In genomic region chr13:106894284-106894683, GRCm38 (mm10) we compare ENCODE assay signal across 10 mouse cellular contexts. TPM values are rescaled to one million over a fixed set of nuclear protein-coding genes. Genes with fewer than 3 reads are reported as not detected.
DNase-seq lines count a peak whose midpoint lies in the region; ATAC-seq and TF ChIP-seq lines count a peak whose summit lies in the region.
"Had no signal": no experiment of that assay in that cellular context is flagged by ENCODE, and none has a peak within 500 bp of the region (broad histone marks: within the 10 kb centered on the region; RNA-seq: fewer than 3 reads in every experiment).

No protein-coding gene starts in this region.

- no peaks in the 10 kb centered on the region for H3K9me3 ChIP-seq in midbrain, postnatal 0 days (ENCODE audit: low read length)
- no peaks in the 10 kb centered on the region for H3K9me3 ChIP-seq in midbrain, embryonic 10.5 days (replicated peaks)
- H3K9me3 ChIP-seq: embryonic facial prominence, embryonic 13.5 days; lung, embryonic 15.5 days had no signal

- H3K4me3 ChIP-seq in midbrain, postnatal 0 days (ENCODE audit: low read depth, low read length): no peak overlapping the region
- H3K4me3 ChIP-seq in midbrain, embryonic 10.5 days: no peak overlapping the region
- H3K4me3 ChIP-seq in bone marrow, adult 2 months (replicated peaks; ENCODE audit: control insufficient read depth, low read depth, low read length): no peak overlapping the region
- H3K4me3 ChIP-seq: embryonic facial prominence, embryonic 13.5 days; lung, embryonic 15.5 days had no signal

- H3K27ac ChIP-seq in midbrain, postnatal 0 days (ENCODE audit: low read depth, low read length): no peak overlapping the region
- H3K27ac ChIP-seq in midbrain, embryonic 10.5 days (replicated peaks): no peak overlapping the region
- no peak overlapping the region for H3K27ac ChIP-seq in bone marrow, adult 2 months (ENCODE audit: control insufficient read depth, insufficient read depth, low read depth, low read length, poor library complexity)
- H3K27ac ChIP-seq: embryonic facial prominence, embryonic 13.5 days; lung, embryonic 15.5 days had no signal

- H3K9ac ChIP-seq in midbrain, postnatal 0 days (replicated peaks; ENCODE audit: low read length, poor library complexity, severe bottlenecking): no peak overlapping the region
- H3K9ac ChIP-seq: embryonic facial prominence, embryonic 13.5 days; lung, embryonic 15.5 days had no signal

- H3K4me1 ChIP-seq in midbrain, postnatal 0 days (ENCODE audit: insufficient read depth, low read length): no peaks in the 10 kb centered on the region
- H3K4me1 ChIP-seq in midbrain, embryonic 10.5 days: no peaks in the 10 kb centered on the region
- H3K4me1 ChIP-seq in bone marrow, adult 2 months (ENCODE audit: control insufficient read depth, insufficient read depth, low read length): peaks cover 2% of the 10 kb centered on the region; the same call in 1 of the 2 replicates
- H3K4me1 ChIP-seq: embryonic facial prominence, embryonic 13.5 days; lung, embryonic 15.5 days had no signal

- ATAC-seq in midbrain, postnatal 0 days (ENCODE audit: low FRiP score): no peak
- peak; percentile 71 for ATAC-seq in megakaryocyte progenitor cell, adult 5-6 weeks (replicated peaks; ENCODE audit: poor library complexity)

- intact Hi-C loops in left cerebral cortex, postnatal 36 days (cut with DNase I): no loop called here

- DNase-seq in embryo, embryonic 10 days (ENCODE audit: low spot score): peak; percentile 18
- DNase-seq in embryo, embryonic 9.5 days (ENCODE audit: extremely low spot score): no peak
- no peak for DNase-seq in midbrain, postnatal 0 days (ENCODE audit: low spot score)
- DNase-seq in midbrain, embryonic 10.5 days (ENCODE audit: low spot score): no peak
- no peak for DNase-seq in urinary bladder, postnatal 14 days (ENCODE audit: low spot score)
- DNase-seq in left cerebral cortex, postnatal 36 days (ENCODE audit: low spot score in 2 of 2): no peak

- H3K4me2 ChIP-seq in midbrain, postnatal 0 days (ENCODE audit: low read depth, low read length, poor library complexity, severe bottlenecking): no peak overlapping the region
- H3K4me2 ChIP-seq: embryonic facial prominence, embryonic 13.5 days; lung, embryonic 15.5 days had no signal

- no peak for TF ChIP-seq POLR2A in bone marrow, adult 2 months (IDR thresholded peaks at IDR 0.05; ENCODE audit: borderline replicate concordance, control insufficient read depth, low read depth, low read length)

- H3K27me3 ChIP-seq in midbrain, postnatal 0 days (ENCODE audit: insufficient read depth, low read length): no peaks in the 10 kb centered on the region
- no peaks in the 10 kb centered on the region for H3K27me3 ChIP-seq in midbrain, embryonic 10.5 days (ENCODE audit: low read depth, poor library complexity, severe bottlenecking)
- H3K27me3 ChIP-seq: embryonic facial prominence, embryonic 13.5 days; lung, embryonic 15.5 days had no signal

- 99% methylated on average over 2 of the region's 2 CpGs for WGBS in midbrain, postnatal 0 days
- WGBS in midbrain, embryonic 10.5 days: 92% methylated on average over 2 of the region's 2 CpGs
- WGBS in bone marrow, adult 2 months: 74% methylated on average over 2 of the region's 2 CpGs

- TF ChIP-seq CTCF in midbrain, postnatal 0 days (IDR thresholded peaks at IDR 0.05): peak; percentile 50
- TF ChIP-seq CTCF in bone marrow, adult 2 months (IDR thresholded peaks at IDR 0.05; ENCODE audit: control insufficient read depth, insufficient read depth, low read length): peak; percentile 60

- H3K36me3 ChIP-seq in midbrain, postnatal 0 days (ENCODE audit: insufficient read depth, low read length): peaks cover 23% of the 10 kb centered on the region; the same call in 1 of the 2 replicates
- H3K36me3 ChIP-seq in midbrain, embryonic 10.5 days: peaks cover 79% of the 10 kb centered on the region

RNA-seq across cellular contexts. Expression of gene Ipo11, which starts 42.5 kb away (rescaled TPM):
- 47.0 and 60.2 TPM in 2 replicates for total RNA-seq in midbrain, postnatal 0 days (2014; rRNA removed)
- polyA plus RNA-seq in midbrain, postnatal 0 days (2015; fragmentation: Nextera tagmentation; extraction: Ambion mirVana): 30.2 and 33.6 TPM in 2 replicates
- polyA plus RNA-seq in midbrain, embryonic 10.5 days (2016; fragmentation: Nextera tagmentation; extraction: Ambion mirVana): 92.7 and 102 TPM in 2 replicates
- polyA plus RNA-seq in bone marrow, adult 2 months (2011; ENCODE audit: insufficient read depth, insufficient read length, low replicate concordance, missing spikeins): 20.1 and 24.5 TPM in 2 replicates
- total RNA-seq in megakaryocyte progenitor cell, adult 5-6 weeks (2015): 52.5 and 63.5 TPM in 2 replicates
- 34.2 and 39.8 TPM in 2 replicates for total RNA-seq in megakaryocyte progenitor cell, adult 5-6 weeks (2017)
- total RNA-seq in left cerebral cortex, postnatal 36 days (2021): 10 to 100 TPM; 52.2 to 58.7 TPM

RNA-seq across cellular contexts. Expression of gene Dimt1, which starts 52.6 kb away (rescaled TPM):
- 16.0 and 23.4 TPM in 2 replicates for total RNA-seq in midbrain, postnatal 0 days (2014; rRNA removed)
- 29.7 TPM in 2 replicates for polyA plus RNA-seq in midbrain, postnatal 0 days (2015; fragmentation: Nextera tagmentation; extraction: Ambion mirVana)
- 45.4 and 45.9 TPM in 2 replicates for polyA plus RNA-seq in midbrain, embryonic 10.5 days (2016; fragmentation: Nextera tagmentation; extraction: Ambion mirVana)
- polyA plus RNA-seq in bone marrow, adult 2 months (2011; ENCODE audit: insufficient read depth, insufficient read length, low replicate concordance, missing spikeins): 2.0 and 8.5 TPM in 2 replicates
- 30.7 and 34.6 TPM in 2 replicates for total RNA-seq in megakaryocyte progenitor cell, adult 5-6 weeks (2015)
- 11.5 and 32.2 TPM in 2 replicates for total RNA-seq in megakaryocyte progenitor cell, adult 5-6 weeks (2017)
- 10 to 100 TPM; 16.2 to 21.3 TPM for total RNA-seq in left cerebral cortex, postnatal 36 days (2021)
